Mouse (Mus musculus) spleen, postnatal 36 days (tissue): Measurements from ENCODE around the gene Hmg20a.

Experiments used
- DNase-seq, 2 experiments: peaks; one replicate each; pipeline ENCODE4 v3.0.0; 2022; ENCODE audit warnings: low spot score in 2 of 2, mixed read lengths in 1 of 2

Gene Hmg20a

GRCm38 (mm10) chr9:56496567-56496966 lies 78.2 kb downstream of the Hmg20a start:
- no peak for DNase-seq

DNA sequence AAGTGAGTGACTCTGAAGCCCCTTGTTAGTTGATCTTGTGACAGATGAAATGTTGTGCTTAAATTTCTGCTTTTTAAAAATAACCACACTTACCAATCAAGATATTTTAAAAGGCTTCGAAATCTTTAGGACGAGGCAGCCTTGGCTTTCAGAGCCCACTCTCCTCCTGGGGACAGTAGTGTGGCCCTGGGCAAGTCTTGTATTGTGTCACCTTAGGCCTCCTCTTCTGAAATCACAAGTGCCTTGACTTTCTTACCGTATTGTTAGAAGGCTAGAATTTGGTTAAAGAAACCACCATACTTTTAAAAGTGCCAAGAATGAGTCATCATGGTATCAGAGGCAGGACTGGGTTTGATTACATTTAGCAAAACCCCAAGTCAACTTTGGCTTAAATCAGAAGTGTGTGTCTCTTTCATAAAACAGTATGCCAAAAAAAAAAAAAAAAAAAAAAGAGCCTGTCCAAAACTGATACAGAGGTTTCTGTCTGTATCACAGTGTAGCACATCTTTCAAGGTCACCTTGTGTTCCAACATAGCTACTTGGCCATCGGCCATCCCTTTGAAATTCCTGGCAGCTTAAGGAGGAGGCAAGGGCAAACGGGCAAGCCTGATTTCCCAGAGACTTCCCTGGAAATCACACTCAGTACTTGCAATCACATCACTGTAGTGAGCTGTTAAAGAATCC lies 78.9 kb downstream of the Hmg20a start:
- DNase-seq, result no peak

DNA sequence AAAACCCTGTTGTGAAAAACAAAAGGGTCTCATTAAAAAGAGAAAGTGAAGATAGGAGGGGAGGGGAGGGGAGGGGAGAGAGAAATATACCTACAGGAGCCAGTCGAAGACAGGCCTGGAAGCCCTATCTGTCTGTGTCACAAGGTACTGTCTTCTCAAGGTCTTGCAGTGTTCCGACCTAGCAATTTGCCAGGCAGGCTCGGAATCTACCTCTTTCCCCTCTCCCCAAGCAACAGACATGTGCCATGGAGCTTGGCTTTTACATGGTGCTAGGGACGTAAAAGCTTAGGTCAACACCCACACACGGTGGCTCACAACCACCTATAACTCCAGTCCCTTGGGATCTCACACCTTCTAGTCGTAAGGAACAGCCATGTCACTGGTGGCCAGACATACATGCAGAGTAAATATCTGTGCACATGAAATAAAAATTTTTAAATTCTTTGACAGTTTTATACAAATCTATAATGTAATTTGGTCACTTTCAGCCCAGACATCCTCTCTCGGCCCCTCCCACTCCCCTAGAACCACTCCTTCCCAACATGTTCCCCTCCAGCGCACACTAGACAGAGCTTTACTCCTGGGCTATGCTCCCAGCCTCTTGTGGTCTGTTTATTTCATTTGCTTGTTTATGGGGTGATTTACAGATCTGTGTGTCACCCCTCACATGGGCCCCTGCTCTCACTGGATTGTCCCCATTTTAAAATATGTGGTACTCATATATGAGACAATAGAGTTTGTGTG lies 81.1 kb downstream of the Hmg20a start:
- no peak for DNase-seq

DNA sequence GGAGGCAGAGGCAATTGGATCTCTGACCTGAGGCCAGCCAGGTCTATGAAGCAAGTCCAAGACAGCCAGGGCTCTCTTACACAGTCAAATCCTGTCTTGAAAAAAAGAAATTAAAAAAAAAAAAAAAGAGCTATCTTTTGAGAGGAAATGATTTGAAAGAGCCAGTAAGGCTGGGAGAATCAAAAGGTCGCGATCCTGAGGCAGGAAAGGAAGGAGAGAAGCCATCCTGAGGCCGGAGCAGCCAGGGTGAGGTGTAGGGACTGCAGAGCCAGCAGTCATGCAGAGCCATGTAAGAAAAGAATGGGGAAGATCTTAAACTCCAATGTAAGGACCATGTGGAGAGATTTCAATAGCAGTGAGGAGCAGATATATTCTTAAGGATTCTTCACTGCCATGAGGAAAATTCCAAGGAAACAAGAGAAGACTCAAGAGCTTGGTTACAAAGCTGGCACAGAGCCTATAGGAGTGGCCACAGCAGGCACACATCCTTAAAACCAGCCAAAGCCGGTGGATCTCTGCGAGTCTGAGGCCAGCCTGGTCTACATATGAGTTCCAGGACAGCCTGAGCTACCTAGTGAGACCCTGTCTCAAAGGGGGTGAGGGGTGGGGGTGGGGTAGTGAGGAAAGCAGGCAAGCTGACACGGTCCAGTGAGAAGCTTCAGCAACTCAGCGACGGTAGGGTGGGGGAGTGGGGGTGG lies 82.6 kb downstream of the Hmg20a start:
- no peak for DNase-seq

DNA sequence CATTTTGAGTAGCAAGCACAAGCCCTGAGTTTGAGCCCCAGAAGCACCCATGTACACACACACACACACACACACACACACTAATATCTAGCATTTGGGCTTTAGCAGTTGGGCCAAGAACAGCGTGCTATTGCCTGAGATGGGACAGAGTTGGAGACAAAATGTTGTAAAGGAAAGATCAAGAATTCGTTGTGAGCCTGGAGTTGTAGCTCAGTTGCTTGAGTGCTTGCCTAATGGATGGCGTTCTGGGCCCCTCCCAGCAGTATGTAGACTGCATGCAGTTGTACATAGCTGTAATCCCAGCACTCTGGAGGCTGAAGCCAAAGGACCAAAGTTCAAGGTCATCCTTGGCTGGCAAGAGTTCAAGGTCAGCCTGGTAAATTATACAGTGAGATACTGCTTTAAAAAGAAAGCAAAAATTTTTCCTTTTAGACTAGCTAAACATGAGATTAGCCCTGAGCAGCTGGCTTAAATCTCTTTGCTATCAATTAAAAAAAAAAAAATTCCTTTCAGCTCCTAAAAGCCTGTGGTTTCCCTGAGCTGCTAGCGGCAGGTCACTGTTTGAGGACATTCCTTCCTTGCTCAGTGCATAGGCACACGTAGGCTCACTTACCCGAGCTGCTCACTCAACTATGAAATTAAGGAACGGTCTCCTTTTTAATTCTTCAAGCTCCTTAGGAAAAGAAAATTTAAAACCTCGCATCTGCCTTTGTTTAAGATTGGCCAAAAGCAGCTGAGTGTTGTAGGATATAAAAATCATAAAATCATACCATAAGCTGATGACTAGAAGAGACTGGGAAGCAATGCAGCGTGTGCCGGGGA lies 83.5 kb downstream of the Hmg20a start:
- no peak for DNase-seq

GRCm38 (mm10) chr9:56502543-56502971 lies 84.1 kb downstream of the Hmg20a start:
- no peak for DNase-seq

DNA sequence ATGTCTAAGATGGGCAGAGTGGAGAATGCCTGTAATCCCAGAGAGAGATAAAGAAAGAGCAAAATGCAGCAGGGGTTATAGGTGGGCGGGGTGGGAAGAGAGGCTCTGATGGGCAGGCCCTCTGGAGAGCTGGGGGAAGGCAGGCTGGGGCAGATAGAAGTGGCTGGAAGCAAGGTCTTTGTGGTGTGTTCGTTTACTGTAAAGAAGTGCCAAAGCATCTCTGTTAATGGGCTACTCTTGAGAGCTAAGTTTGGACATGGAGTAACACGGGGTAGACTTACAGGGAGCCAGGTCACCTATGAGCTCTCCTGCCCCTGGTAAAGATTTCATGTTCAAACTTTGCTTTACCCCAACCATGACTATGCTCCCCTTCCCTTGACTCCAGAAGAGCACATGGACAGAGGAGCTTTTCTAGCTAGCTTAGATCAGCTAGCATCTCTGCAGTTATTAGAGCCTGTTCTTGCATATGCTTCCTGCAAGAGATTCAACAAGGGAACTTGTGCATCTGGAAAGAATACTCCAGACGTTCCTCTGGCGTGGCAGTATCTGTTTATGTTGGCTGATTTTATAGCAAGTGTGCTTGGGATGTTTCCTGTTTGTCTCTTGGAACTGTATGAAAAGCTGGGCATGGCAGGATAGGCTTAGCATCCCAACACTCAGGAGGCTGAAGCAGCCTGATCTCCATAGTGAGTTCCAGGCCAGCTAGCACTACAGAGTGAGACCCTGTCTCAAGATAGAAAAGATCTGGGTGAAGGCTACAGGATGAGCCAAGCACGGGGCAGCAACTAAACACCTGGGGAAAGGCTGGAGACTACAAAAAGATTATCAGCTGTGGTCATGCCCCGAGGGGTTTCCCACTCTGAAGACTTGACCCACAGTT lies 85.5 kb downstream of the Hmg20a start:
- DNase-seq, result no peak

- DNase-seq, result no peak
Observed at GRCm38 (mm10) chr9:56504511-56504910, 86.1 kb downstream of the Hmg20a start.

GRCm38 (mm10) chr9:56505083-56505792 lies 86.8 kb downstream of the Hmg20a start:
- DNase-seq, result no peak

DNA sequence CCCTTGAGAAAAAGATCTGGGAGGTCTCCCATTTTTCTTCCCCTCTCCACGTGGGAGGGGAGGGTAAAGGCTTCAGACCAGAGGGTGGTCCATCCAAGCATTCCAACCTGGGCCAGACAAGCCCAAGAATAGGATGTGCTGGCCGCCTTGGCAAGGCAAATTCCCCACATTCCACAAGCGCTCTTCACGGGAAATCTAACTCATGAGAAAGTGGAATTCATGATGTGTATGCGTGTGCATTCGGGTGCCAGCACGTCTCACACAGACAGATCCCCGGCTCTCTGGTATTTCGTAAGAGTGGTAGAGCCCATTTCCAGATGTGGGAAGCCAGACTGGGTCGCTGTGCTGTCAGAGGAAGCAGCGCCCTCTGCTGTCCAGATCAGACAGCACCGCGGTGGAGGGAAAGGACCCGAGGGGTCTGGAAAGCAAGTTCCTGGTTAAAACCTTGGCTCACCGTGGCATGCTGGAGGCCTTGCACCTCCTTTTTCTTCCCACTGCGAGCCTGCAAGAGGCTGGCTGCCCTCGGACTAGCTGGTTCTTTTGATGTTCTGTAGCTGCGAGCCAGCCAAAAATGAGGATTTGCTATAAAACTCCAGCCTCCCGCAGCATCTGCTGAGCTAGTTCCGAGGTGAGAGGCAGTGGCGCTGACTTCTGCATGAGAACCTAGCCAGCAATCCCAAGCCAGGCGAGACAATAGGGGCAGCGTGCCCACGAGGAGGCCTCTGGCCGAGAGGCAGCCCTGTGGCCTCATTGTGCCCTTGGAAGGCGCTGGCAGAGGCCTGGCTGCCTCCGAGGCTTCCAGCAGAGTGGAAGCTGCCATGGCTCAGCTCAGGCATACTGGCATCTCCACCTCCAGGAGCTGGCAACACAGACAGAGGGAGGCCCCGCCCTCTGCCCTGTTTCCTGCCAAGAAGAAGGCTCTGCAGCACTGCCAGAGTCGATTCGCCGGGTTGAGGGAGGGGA lies 87.7 kb downstream of the Hmg20a start:
- DNase-seq, result peak; percentile 74 to 76

DNA sequence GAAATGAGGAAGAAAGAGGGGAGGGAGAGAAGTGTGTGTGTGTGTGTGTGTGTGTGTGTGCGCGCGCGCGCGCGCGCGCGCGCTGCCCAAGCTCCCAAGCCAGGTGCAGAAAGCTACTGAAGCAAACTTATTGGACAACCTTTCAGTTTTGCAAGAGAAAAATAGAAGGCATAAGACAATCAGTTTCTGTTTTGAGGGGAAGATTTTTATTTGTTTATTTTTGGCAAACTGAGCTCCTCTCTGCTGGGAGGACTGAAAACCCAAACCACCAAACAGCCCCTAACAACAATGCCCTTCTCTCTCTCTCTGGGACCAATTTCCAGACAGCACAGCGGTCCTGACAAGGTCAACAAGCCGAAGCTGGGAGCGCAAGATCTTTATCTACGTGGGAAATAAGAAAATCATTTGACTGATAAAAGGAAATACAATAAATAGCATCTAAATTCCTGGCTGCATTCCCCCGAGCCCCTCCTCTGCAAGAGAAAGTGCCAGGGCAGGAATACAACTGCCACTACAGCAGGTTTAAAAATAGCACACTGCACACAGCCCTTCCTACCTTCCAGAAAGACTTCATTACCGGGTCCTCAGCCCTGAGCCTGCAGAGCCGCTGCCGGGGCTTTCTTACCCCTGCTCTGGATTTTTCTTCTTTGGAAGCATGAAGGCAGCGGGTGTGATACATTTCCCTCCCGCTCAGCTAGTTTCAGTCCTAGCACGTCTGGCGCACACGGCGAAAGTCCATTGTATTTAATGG lies 88.7 kb downstream of the Hmg20a start:
- peak in 1 of 2 experiments; percentile 9 for DNase-seq

DNA sequence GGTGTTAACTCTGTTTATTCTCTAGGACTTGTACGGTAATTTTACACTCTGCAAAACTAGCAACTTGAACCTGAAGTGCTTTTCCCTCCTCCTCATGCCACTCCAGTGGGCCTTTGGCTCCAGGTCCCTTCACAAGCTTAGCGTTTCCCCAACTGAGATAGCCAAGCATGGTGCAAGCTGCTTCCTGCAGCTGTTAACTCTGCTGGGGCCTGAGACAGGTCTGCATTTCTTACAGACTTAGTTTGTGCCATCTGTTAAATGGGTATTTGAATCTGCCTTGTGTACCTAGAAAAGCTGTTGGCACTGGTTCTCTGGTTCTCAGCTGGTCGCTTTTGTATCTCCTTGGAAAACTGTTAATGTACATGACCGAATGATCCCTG lies 89.3 kb downstream of the Hmg20a start:
- no peak for DNase-seq

GRCm38 (mm10) chr9:56508835-56509451 lies 90.5 kb downstream of the Hmg20a start:
- no peak for DNase-seq

DNA sequence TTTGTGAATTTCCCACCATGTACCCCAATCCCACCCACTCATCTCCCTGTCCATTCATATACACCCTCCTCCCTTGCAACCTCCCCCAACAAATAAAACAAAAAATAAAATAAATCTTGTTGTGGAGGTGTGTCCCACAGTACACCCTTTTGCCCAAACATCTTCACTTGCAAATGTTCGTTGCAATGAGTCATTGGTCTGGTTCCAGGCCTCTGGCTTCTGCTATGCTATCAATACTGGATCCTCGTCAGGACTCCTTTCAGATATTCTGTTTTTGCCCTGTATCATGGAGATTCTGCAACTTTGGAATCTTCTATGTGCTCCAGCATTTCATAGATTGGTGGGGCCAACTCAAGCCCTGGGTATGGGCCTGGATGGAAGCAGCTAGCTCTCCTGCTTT lies 91.9 kb downstream of the Hmg20a start:
- no peak for DNase-seq

DNA sequence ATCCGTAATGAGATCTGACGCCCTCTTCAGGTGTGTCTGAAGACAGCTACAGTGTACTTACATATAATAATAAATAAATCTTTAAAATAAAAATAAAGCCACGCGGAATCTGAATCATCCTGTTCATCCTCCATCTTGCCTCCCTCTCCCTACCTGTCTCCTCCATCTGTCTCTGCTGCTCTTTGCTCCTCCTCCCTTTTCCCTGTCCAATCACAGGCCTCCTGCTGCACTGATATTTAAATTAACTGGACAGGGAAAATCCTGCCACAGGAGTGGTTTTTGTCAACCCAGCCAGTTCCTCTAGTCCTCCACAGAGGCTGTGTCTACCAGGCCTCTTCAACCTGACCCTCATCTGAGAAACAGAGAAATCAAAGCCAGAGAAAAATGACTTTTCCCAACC lies 94.1 kb downstream of the Hmg20a start:
- DNase-seq, result no peak

DNA sequence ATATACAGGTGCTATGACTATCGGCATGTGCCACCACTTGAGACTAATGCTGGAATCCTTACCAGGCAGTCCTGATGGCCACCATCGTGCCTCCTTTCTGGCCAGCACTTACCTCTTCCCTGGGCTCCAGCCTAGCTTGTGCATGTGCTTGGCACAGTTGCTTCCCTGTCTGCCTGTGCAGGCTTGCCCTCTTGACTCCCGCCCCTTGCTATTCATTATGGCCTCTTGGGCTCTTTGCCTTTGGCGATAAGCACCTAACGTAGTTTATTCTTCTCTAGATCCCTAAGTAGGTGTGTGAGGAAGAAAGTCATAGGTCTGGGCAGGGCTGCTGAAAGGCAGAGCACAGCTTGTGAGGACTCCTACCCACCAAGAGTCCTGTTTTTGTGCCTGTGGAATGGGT lies 96.7 kb downstream of the Hmg20a start:
- no peak for DNase-seq

- no peak for DNase-seq
Observed at GRCm38 (mm10) chr9:56516219-56516618, 97.8 kb downstream of the Hmg20a start.

- DNase-seq, result no peak
Observed at GRCm38 (mm10) chr9:56516692-56517263, 98.4 kb downstream of the Hmg20a start.
